Mouse (Mus musculus): ENCODE data around the gene Mettl24.

Mettl24 gene

GRCm38 (mm10) chr10:40686976-40687375, 3.9 kb downstream of the Mettl24 start:
- no peak for DNase-seq

GRCm38 (mm10) chr10:40687407-40687806, 4.3 kb downstream of the Mettl24 start:
- no peak for DNase-seq

- DNase-seq: no peak
These were observed 5.2 kb downstream of the Mettl24 start for GRCm38 (mm10) chr10:40688266-40688665.

- no peak for DNase-seq
These were observed 5.8 kb downstream of the Mettl24 start for GRCm38 (mm10) chr10:40688873-40689272.

- no peak for DNase-seq
These were observed 15.6 kb downstream of the Mettl24 start for GRCm38 (mm10) chr10:40698652-40699051.

- no peak for DNase-seq
These were observed 28.0 kb downstream of the Mettl24 start for GRCm38 (mm10) chr10:40711127-40711526.

- no peak for DNase-seq
These were observed 30.0 kb downstream of the Mettl24 start for GRCm38 (mm10) chr10:40713018-40713608.

GRCm38 (mm10) chr10:40713829-40714228, 30.7 kb downstream of the Mettl24 start:
- no peak for DNase-seq

- DNase-seq: no peak
These were observed 32.1 kb downstream of the Mettl24 start for GRCm38 (mm10) chr10:40715151-40715550.

- no peak for DNase-seq
These were observed 33.2 kb downstream of the Mettl24 start for GRCm38 (mm10) chr10:40716296-40716695.

- no peak for DNase-seq
These were observed 33.6 kb downstream of the Mettl24 start for GRCm38 (mm10) chr10:40716713-40717112.

- no peak for DNase-seq
These were observed 35.3 kb downstream of the Mettl24 start for GRCm38 (mm10) chr10:40718362-40718761.

- DNase-seq: no peak
These were observed 36.0 kb downstream of the Mettl24 start for GRCm38 (mm10) chr10:40719062-40719461.

- no peak for DNase-seq
These were observed 37.8 kb downstream of the Mettl24 start for GRCm38 (mm10) chr10:40720883-40721282.

GRCm38 (mm10) chr10:40724342-40724741, 41.3 kb downstream of the Mettl24 start:
- no peak for DNase-seq

- DNase-seq: no peak
These were observed 42.0 kb downstream of the Mettl24 start for GRCm38 (mm10) chr10:40725066-40725465.

GRCm38 (mm10) chr10:40725471-40725870, 42.4 kb downstream of the Mettl24 start:
- no peak for DNase-seq

GRCm38 (mm10) chr10:40726288-40726902, 43.3 kb downstream of the Mettl24 start:
- DNase-seq: no peak

- no peak for DNase-seq
These were observed 43.9 kb downstream of the Mettl24 start for GRCm38 (mm10) chr10:40726989-40727388.

- DNase-seq: no peak
These were observed 47.1 kb downstream of the Mettl24 start for GRCm38 (mm10) chr10:40730200-40730599.

GRCm38 (mm10) chr10:40733291-40733690, 50.2 kb downstream of the Mettl24 start:
- DNase-seq: no peak

GRCm38 (mm10) chr10:40736172-40736571, 53.1 kb downstream of the Mettl24 start:
- DNase-seq: no peak

- no peak for DNase-seq
These were observed 54.4 kb downstream of the Mettl24 start for GRCm38 (mm10) chr10:40737274-40738112.

GRCm38 (mm10) chr10:40740696-40741095, 57.6 kb downstream of the Mettl24 start:
- no peak for DNase-seq

Measured in cerebellum, adult 18-20 months (tissue).